Mouse (Mus musculus) heart, embryonic 13.5 days (tissue): Measurements from ENCODE around the gene Zbtb16. TPM values are rescaled to one million over a fixed set of nuclear protein-coding genes. Genes with fewer than 3 reads are reported as not detected.

Experiments
- ATAC-seq: fragments of 200-750 bp; cut with Nextera tagmentation; 2 replicates; pipeline ENCODE4 v1.8.0; 2017; ENCODE audit warnings: moderate TSS enrichment; ENCODE audit not compliant: insufficient number of reproducible peaks, low FRiP score, low TSS enrichment; ENCODE audit errors: extremely low read depth
- H3K27ac ChIP-seq: fragments of 300-500 bp; sonication (generic); replicated peaks from 2 replicates; pipeline ENCODE4 v1.5.1; 2015; ENCODE audit warnings: moderate library complexity, mild to moderate bottlenecking, inconsistent platforms
- H3K27me3 ChIP-seq: fragments of 300-500 bp; sonication (generic); replicated peaks from 2 replicates; pipeline ENCODE4 v1.6.1; 2015; ENCODE audit warnings: mild to moderate bottlenecking, inconsistent platforms
- H3K36me3 ChIP-seq: fragments of 300-500 bp; sonication (generic); 2 replicates; pipeline ENCODE4 v1.6.1; 2015; ENCODE audit warnings: mild to moderate bottlenecking, inconsistent platforms
- H3K4me1 ChIP-seq: fragments of 300-500 bp; sonication (generic); 2 replicates; pipeline ENCODE4 v1.6.1; 2015; ENCODE audit warnings: inconsistent platforms
- H3K4me2 ChIP-seq: fragments of 300-500 bp; sonication (generic); 2 replicates; pipeline ENCODE4 v1.6.1; 2015; ENCODE audit warnings: inconsistent platforms, mild to moderate bottlenecking, moderate library complexity
- H3K4me3 ChIP-seq: fragments of 300-500 bp; sonication (generic); 2 replicates; pipeline ENCODE4 v1.5.1; 2015; ENCODE audit warnings: moderate library complexity, mild to moderate bottlenecking, inconsistent platforms
- H3K9ac ChIP-seq: fragments of 300-500 bp; sonication (generic); 2 replicates; pipeline ENCODE4 v1.6.1; 2015; ENCODE audit warnings: inconsistent platforms, mild to moderate bottlenecking, moderate library complexity
- H3K9me3 ChIP-seq: fragments of 300-500 bp; sonication (generic); 2 replicates; pipeline ENCODE4 v1.6.1; 2016; ENCODE audit warnings: inconsistent platforms
- WGBS: fragments of 180-500 bp; shearing (Covaris S2); methylation state at CpG from one replicate; pipeline ENCODE4 v1.1.7; 2015; ENCODE audit warnings: mixed read lengths; 5-methylcytosine and 5-hydroxymethylcytosine counted together
- polyA plus RNA-seq: library from polyadenylated mRNA; unstranded; fragments of >200 nt; fragmentation: Nextera tagmentation; extraction: Ambion mirVana; gene quantifications from 2 replicates; pipeline ENCODE4 v1.2.1, GENCODE M21; 2015

Gene Zbtb16
- polyA plus RNA-seq, 1 experiment from 2014 or later = 1.1 TPM

GRCm38 (mm10) chr9:48838346-48838745 lies 2.3 kb upstream of the Zbtb16 start:
- Histone ChIP-seq H3K9ac (peak overlapping the region; percentile 66; the same call in 1 of the 2 replicates), H3K9me3 (no peaks in the 10 kb centered on the region), H3K4me2 (peak overlapping the region; percentile 99), H3K36me3 (no peaks in the 10 kb centered on the region), H3K4me1 (peaks cover 40% of the 10 kb centered on the region), H3K4me3 (no peak overlapping the region), H3K27ac (no peak overlapping the region), H3K27me3 (peaks cover 79% of the 10 kb centered on the region)
- 33% methylated on average over 4 of the region's 4 CpGs for WGBS
- no peak for ATAC-seq

- H3K9me3 ChIP-seq = no peaks in the 10 kb centered on the region
- H3K27ac ChIP-seq = no peak overlapping the region
- peaks cover 40% of the 10 kb centered on the region for H3K4me1 ChIP-seq
- H3K9ac ChIP-seq = peak overlapping the region; percentile 84
- peak overlapping the region; percentile 64 for H3K4me3 ChIP-seq
- peaks cover 84% of the 10 kb centered on the region for H3K27me3 ChIP-seq
- 3% methylated on average over 14 of the region's 14 CpGs for WGBS
- ATAC-seq = no peak
- H3K4me2 ChIP-seq = peak overlapping the region; percentile 99
- H3K36me3 ChIP-seq = no peaks in the 10 kb centered on the region
These were observed 1.2 kb upstream of the Zbtb16 start for GRCm38 (mm10) chr9:48837181-48837580.

DNA sequence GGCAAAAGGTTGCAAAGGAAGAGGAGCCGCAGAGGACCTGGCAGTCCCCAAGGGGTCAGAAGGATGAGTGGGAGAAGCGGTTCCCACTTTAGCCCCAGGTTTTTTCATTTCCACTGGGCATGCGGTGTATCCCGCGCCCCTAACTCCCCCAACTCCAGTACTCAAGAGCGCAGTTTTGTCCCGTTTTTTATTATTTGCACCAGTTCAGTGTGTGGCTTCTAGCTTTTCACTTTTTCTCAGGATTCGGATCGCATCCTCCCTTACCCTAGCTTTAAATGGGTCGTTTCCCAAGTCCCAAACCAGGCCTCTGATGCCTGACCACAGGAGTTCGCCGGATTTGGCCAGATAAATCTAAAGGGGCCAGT lies 526 bp upstream of the Zbtb16 start:
- Histone ChIP-seq H3K9me3 (no peaks in the 10 kb centered on the region), H3K27ac (no peak overlapping the region)
- 0 out of 2 replicates have a peak, but pooled peaks have one; percentile 1 for ATAC-seq

GRCm38 (mm10) chr9:48834541-48835411 lies 1.2 kb downstream of the Zbtb16 start:
- peaks cover 95% of the 10 kb centered on the region for H3K27me3 ChIP-seq
- WGBS = under 1% methylated on average over 65 of the region's 65 CpGs
- H3K4me1 ChIP-seq = peaks cover 40% of the 10 kb centered on the region
- H3K4me3 ChIP-seq = peak overlapping the region; percentile 64
- H3K9ac ChIP-seq = peak overlapping the region; percentile 84
- no peaks in the 10 kb centered on the region for H3K9me3 ChIP-seq
- H3K27ac ChIP-seq = no peak overlapping the region
- ATAC-seq = no peak
- H3K4me2 ChIP-seq = peak overlapping the region; percentile 99
- H3K36me3 ChIP-seq = no peaks in the 10 kb centered on the region

More for the DNA sequence above, 526 bp upstream of the Zbtb16 start:
- peaks cover 40% of the 10 kb centered on the region for H3K4me1 ChIP-seq
- WGBS = 1% methylated on average over 12 of the region's 12 CpGs
- H3K4me3 ChIP-seq = peak overlapping the region; percentile 64
- no peaks in the 10 kb centered on the region for H3K36me3 ChIP-seq
- H3K4me2 ChIP-seq = peak overlapping the region; percentile 99
- peak overlapping the region; percentile 84 for H3K9ac ChIP-seq
- H3K27me3 ChIP-seq = peaks cover 88% of the 10 kb centered on the region

- Histone ChIP-seq H3K36me3 (no peaks in the 10 kb centered on the region), H3K27ac (no peak overlapping the region), H3K9ac (no peak overlapping the region; the same call in 1 of the 2 replicates), H3K9me3 (no peaks in the 10 kb centered on the region), H3K27me3 (peaks cover 92% of the 10 kb centered on the region), H3K4me1 (peaks cover 40% of the 10 kb centered on the region), H3K4me3 (peak overlapping the region; percentile 64; the same call in 1 of the 2 replicates), H3K4me2 (peak overlapping the region; percentile 99)
- 28% methylated on average over 4 of the region's 4 CpGs for WGBS
- ATAC-seq = no peak
These were observed 2.0 kb downstream of the Zbtb16 start for GRCm38 (mm10) chr9:48834006-48834405.

- ATAC-seq = no peak
- Histone ChIP-seq H3K27me3 (peaks cover 91% of the 10 kb centered on the region), H3K4me1 (peaks cover 35% of the 10 kb centered on the region), H3K4me2 (no peak overlapping the region), H3K9ac (no peak overlapping the region), H3K9me3 (no peaks in the 10 kb centered on the region), H3K27ac (no peak overlapping the region), H3K36me3 (no peaks in the 10 kb centered on the region), H3K4me3 (no peak overlapping the region)
- 91% methylated on average over 11 of the region's 11 CpGs for WGBS
These were observed 2.5 kb downstream of the Zbtb16 start for GRCm38 (mm10) chr9:48833493-48833892.

DNA sequence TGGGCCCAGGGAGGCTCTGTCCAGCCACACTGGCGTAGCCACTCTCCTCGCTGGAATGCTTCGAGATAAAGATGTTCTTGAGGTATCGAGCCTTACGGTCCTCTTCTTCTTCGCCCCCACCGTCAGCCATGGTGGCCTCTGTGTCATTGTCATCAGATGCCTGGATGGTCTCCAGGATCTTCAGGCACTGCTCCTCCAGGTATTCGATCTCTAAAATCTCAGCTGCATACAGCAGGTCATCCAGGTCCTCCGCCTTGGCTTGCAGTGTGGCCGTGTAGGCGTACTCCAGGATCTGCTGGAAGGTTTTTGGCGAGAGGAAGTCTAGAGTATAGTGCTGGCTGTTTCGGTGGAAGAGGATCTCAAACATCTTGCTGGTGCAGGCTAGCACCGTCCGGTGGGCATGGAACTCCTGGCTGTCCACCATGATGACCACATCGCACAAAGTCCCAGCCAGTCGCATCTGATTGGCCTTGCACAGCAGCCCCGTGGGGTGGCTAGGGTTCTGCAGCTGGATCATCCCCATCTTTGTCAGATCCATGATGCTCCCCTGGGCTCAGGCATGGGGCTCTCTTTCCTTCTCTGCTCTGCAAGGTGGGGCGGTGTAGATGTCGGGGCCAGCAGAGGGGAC lies 3.4 kb downstream of the Zbtb16 start:
- H3K4me1 ChIP-seq = peaks cover 26% of the 10 kb centered on the region
- no peaks in the 10 kb centered on the region for H3K9me3 ChIP-seq
- WGBS = 80% methylated on average over 20 of the region's 20 CpGs
- peaks cover 92% of the 10 kb centered on the region for H3K27me3 ChIP-seq
- H3K27ac ChIP-seq = no peak overlapping the region
- no peak for ATAC-seq
- no peak overlapping the region for H3K9ac ChIP-seq
- no peak overlapping the region for H3K4me3 ChIP-seq
- H3K4me2 ChIP-seq = no peak overlapping the region
- H3K36me3 ChIP-seq = no peaks in the 10 kb centered on the region

DNA sequence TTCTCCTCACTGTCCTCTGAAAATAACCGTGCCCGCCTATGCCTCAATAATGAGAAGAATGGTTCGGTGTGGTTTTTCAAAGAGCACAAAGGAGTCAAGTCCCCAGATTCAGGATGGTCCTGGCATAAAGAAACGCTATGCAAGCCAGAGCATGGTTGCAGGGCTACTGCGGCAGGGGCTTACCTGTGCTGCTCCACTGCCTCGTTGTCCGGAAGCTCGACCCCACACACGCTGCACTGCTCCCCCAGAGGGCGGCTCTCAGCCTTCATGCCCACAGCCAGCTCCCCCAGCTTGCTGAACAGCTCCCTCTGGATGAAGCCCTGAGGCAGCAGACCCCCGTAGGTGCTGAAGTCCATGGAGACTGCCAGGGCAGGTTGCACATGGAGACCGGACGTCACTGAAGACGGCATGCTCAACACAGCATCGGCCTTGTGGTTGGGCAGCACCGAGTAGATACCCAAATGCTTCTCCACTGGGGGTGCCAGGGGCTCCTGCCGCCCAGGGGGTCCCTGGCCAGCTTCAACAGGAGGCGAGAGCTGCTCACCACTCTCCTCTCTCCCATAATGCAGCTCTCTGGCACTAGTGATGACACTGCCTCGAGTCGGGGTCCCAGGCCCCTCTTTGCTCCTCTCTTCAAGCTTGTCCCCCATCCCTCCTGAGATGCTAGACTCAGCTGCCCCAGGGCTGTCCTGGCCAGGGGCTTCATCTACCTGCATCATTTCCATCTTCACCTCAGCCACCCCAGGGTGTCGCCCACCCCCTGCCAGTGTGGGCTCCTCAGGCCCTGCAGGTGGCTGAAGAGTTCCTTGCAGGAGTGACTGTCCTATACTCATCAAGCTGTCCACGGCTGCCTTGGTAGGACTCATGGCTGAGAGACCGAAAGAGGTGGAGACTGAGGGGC lies 4.2 kb downstream of the Zbtb16 start:
- Histone ChIP-seq H3K9me3 (no peaks in the 10 kb centered on the region), H3K9ac (no peak overlapping the region), H3K27me3 (peaks cover 87% of the 10 kb centered on the region), H3K4me1 (peaks cover 18% of the 10 kb centered on the region), H3K27ac (no peak overlapping the region), H3K36me3 (no peaks in the 10 kb centered on the region), H3K4me2 (no peak overlapping the region), H3K4me3 (no peak overlapping the region)
- 65% methylated on average over 23 of the region's 23 CpGs for WGBS
- no peak for ATAC-seq

GRCm38 (mm10) chr9:48828839-48829238 lies 7.2 kb downstream of the Zbtb16 start:
- 63% methylated on average over 7 of the region's 7 CpGs for WGBS

GRCm38 (mm10) chr9:48826377-48826889 lies 9.6 kb downstream of the Zbtb16 start:
- Histone ChIP-seq H3K27me3 (peaks cover 79% of the 10 kb centered on the region), H3K36me3 (no peaks in the 10 kb centered on the region), H3K27ac (no peak overlapping the region), H3K9me3 (no peaks in the 10 kb centered on the region), H3K4me3 (no peak overlapping the region), H3K9ac (no peak overlapping the region), H3K4me1 (peaks cover 22% of the 10 kb centered on the region), H3K4me2 (no peak overlapping the region)
- WGBS = 54% methylated on average over 7 of the region's 7 CpGs
- ATAC-seq = no peak

More at GRCm38 (mm10) chr9:48828839-48829238, 7.2 kb downstream of the Zbtb16 start:
- Histone ChIP-seq H3K36me3 (no peaks in the 10 kb centered on the region), H3K9me3 (no peaks in the 10 kb centered on the region), H3K4me3 (no peak overlapping the region), H3K9ac (no peak overlapping the region), H3K4me2 (no peak overlapping the region), H3K27ac (no peak overlapping the region), H3K4me1 (peaks cover 6% of the 10 kb centered on the region; the same call in 1 of the 2 replicates), H3K27me3 (peaks cover 85% of the 10 kb centered on the region)
- no peak for ATAC-seq
